Mouse (Mus musculus) hindbrain, embryonic 11.5 days (tissue): Measurements from ENCODE around the gene 4930407I10Rik. TPM values are rescaled to one million over a fixed set of nuclear protein-coding genes. Genes with fewer than 3 reads are reported as not detected.

Experiments
- ATAC-seq: fragments of 200-750 bp; cut with Nextera tagmentation; 2 replicates; pipeline ENCODE4 v1.8.0; 2017; ENCODE audit warnings: mild to moderate bottlenecking, moderate TSS enrichment, moderate library complexity; ENCODE audit not compliant: low FRiP score
- DNase-seq: peaks from one replicate; pipeline ENCODE4 v3.0.0-alpha.2; 2015; ENCODE audit warnings: low spot score
- H3K27ac ChIP-seq: fragments of 300-500 bp; sonication (generic); 2 replicates; pipeline ENCODE4 v1.5.1; 2014; ENCODE audit warnings: mild to moderate bottlenecking, low read depth, low read length
- H3K27me3 ChIP-seq: fragments of 300-500 bp; sonication (generic); 2 replicates; pipeline ENCODE4 v1.6.1; 2014; ENCODE audit warnings: mild to moderate bottlenecking, low read length, moderate library complexity, mixed read lengths; ENCODE audit not compliant: control insufficient read depth, insufficient read depth
- H3K36me3 ChIP-seq: fragments of 300-500 bp; sonication (generic); 2 replicates; pipeline ENCODE4 v1.6.1; 2014; ENCODE audit warnings: mild to moderate bottlenecking, low read length, moderate library complexity, mixed read lengths; ENCODE audit not compliant: control insufficient read depth, insufficient read depth
- H3K4me1 ChIP-seq: fragments of 300-500 bp; sonication (generic); replicated peaks from 2 replicates; pipeline ENCODE4 v1.6.1; 2014; ENCODE audit warnings: low read length, mixed read lengths; ENCODE audit not compliant: control insufficient read depth, insufficient read depth
- H3K4me2 ChIP-seq: fragments of 300-500 bp; sonication (generic); replicated peaks from 2 replicates; pipeline ENCODE4 v1.6.1; 2014; ENCODE audit warnings: mild to moderate bottlenecking, low read depth, low read length
- H3K4me3 ChIP-seq: fragments of 300-500 bp; sonication (generic); 2 replicates; pipeline ENCODE4 v1.5.1; 2014; ENCODE audit warnings: low read depth, low read length
- H3K9ac ChIP-seq: fragments of 300-500 bp; sonication (generic); 2 replicates; pipeline ENCODE4 v1.6.1; 2014; ENCODE audit warnings: low read depth, low read length
- H3K9me3 ChIP-seq: fragments of 300-500 bp; sonication (generic); 2 replicates; pipeline ENCODE4 v1.6.1; 2016; ENCODE audit warnings: low read length; ENCODE audit not compliant: control insufficient read depth
- WGBS: fragments of 180-500 bp; shearing (Covaris S2); extraction: QIAGEN DNeasy Blood & Tissue Kit; methylation state at CpG from one replicate; pipeline ENCODE4 v1.1.7; 2014; 5-methylcytosine and 5-hydroxymethylcytosine counted together
- polyA plus RNA-seq: library from polyadenylated mRNA; unstranded; fragments of >200 nt; fragmentation: Nextera tagmentation; extraction: Ambion mirVana; gene quantifications from 2 replicates; pipeline ENCODE4 v1.2.1, GENCODE M21; 2014

Gene 4930407I10Rik
- polyA plus RNA-seq, 1 experiment from 2014 or later = 0.08 TPM

DNA sequence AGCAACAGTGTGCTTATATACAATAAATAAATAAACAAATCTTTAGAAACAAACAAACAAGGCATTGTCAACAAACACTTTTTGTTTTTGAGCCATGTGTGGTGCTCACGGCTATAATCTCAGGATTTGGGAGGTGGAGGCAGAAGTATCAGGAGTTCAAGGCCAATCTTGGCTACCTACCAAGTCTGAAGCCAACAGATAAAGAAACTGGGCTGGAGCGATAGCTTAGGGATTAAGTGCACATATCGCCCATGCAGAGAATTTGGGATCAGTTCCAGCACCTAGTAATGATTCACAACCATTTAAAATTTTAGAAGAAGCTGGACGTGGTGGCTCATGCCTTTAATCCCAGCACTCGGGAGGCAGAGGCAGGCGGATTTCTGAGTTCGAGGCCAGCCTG is 14.5 kb downstream of the 4930407I10Rik start:
- WGBS = 90% methylated on average over 7 of the region's 7 CpGs
- Histone ChIP-seq H3K4me3 (no peak overlapping the region), H3K4me2 (no peak overlapping the region)

GRCm38 (mm10) chr15:82079883-82080282 is 20.9 kb downstream of the 4930407I10Rik start:
- H3K36me3 ChIP-seq = no peaks in the 10 kb centered on the region
- H3K4me1 ChIP-seq = no peaks in the 10 kb centered on the region
- no peak overlapping the region for H3K27ac ChIP-seq
- 65% methylated on average over 10 of the region's 10 CpGs for WGBS
- no peak overlapping the region for H3K4me3 ChIP-seq
- no peak overlapping the region for H3K4me2 ChIP-seq
- H3K9me3 ChIP-seq = no peaks in the 10 kb centered on the region
- H3K9ac ChIP-seq = no peak overlapping the region
- no peaks in the 10 kb centered on the region for H3K27me3 ChIP-seq
- DNase-seq = no peak
- no peak for ATAC-seq

More for the DNA sequence above, 14.5 kb downstream of the 4930407I10Rik start:
- DNase-seq = no peak
- Histone ChIP-seq H3K4me1 (no peaks in the 10 kb centered on the region), H3K9ac (no peak overlapping the region), H3K9me3 (no peaks in the 10 kb centered on the region), H3K27me3 (peaks cover 15% of the 10 kb centered on the region), H3K36me3 (no peaks in the 10 kb centered on the region), H3K27ac (no peak overlapping the region)
- no peak for ATAC-seq

GRCm38 (mm10) chr15:82081161-82081560 is 22.2 kb downstream of the 4930407I10Rik start:
- Histone ChIP-seq H3K36me3 (no peaks in the 10 kb centered on the region), H3K9me3 (no peaks in the 10 kb centered on the region), H3K9ac (no peak overlapping the region), H3K27ac (no peak overlapping the region), H3K4me1 (no peaks in the 10 kb centered on the region), H3K4me2 (no peak overlapping the region), H3K27me3 (no peaks in the 10 kb centered on the region), H3K4me3 (no peak overlapping the region)
- 34% methylated on average over 7 of the region's 7 CpGs for WGBS
- DNase-seq (peak; percentile 58), ATAC-seq (peak; percentile 49; the same call in 1 of the 2 replicates)

DNA sequence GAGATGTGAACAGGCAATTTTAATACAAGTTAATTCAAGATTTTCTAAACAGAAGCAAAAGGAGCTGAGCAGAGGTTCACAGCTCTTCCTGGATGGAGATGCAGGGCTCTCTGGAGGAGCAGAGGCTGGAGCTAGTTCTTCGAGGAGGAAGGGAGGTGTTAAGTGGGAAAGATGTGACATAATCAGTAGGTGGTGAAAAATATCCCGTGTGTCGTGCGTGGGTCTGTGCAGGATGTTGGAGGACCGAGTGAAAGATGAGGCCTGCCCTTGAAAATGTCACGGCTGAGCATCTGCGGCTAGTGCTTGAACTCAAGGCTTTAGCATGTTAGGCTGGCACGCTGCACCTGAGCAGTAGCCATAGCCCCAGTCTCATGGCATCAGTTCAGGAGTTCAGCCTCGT is 26.7 kb downstream of the 4930407I10Rik start:
- no peak overlapping the region for H3K27ac ChIP-seq
- H3K9me3 ChIP-seq = no peaks in the 10 kb centered on the region
- H3K9ac ChIP-seq = no peak overlapping the region
- H3K27me3 ChIP-seq = no peaks in the 10 kb centered on the region
- no peak overlapping the region for H3K4me3 ChIP-seq
- ATAC-seq (no peak), DNase-seq (no peak)
- WGBS = 86% methylated on average over 9 of the region's 9 CpGs
- no peaks in the 10 kb centered on the region for H3K36me3 ChIP-seq
- no peak overlapping the region for H3K4me2 ChIP-seq
- H3K4me1 ChIP-seq = no peaks in the 10 kb centered on the region

- Histone ChIP-seq H3K27ac (no peak overlapping the region), H3K27me3 (no peaks in the 10 kb centered on the region), H3K4me2 (no peak overlapping the region), H3K9me3 (no peaks in the 10 kb centered on the region), H3K9ac (no peak overlapping the region), H3K36me3 (no peaks in the 10 kb centered on the region), H3K4me1 (no peaks in the 10 kb centered on the region), H3K4me3 (no peak overlapping the region)
- WGBS = 87% methylated on average over 12 of the region's 12 CpGs
- no peak for DNase-seq
- no peak for ATAC-seq
Measured at GRCm38 (mm10) chr15:82086131-82086530, 27.2 kb downstream of the 4930407I10Rik start.

- no peak overlapping the region for H3K9ac ChIP-seq
- H3K4me1 ChIP-seq = no peaks in the 10 kb centered on the region
- H3K9me3 ChIP-seq = no peaks in the 10 kb centered on the region
- H3K27ac ChIP-seq = no peak overlapping the region
- no peak overlapping the region for H3K4me3 ChIP-seq
- H3K36me3 ChIP-seq = no peaks in the 10 kb centered on the region
- no peak overlapping the region for H3K4me2 ChIP-seq
- 22% methylated on average over 8 of the region's 10 CpGs for WGBS
- DNase-seq = peak; percentile 17
- no peak for ATAC-seq
- H3K27me3 ChIP-seq = no peaks in the 10 kb centered on the region
Measured at GRCm38 (mm10) chr15:82087266-82087665, 28.3 kb downstream of the 4930407I10Rik start.

DNA sequence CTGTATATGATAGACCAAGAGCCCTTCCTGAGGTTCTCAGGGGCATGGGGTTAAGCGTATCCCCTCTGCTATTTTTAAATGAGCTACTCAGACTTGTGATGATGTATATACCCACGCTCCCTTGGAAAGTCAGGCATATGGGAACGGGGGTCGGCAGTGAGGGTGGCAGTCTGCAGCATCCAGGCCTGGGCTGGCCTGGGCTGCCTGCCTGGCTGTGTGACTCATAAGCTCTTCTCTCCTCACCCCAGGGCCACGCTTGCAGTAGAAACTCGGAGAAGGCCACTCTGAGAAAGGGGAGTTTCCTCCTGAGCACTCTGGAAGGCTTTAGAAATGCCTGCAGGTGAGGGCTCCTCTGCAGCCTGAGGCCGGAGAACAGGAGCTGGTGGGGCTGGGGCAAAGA is 32.1 kb downstream of the 4930407I10Rik start:
- no peak overlapping the region for H3K27ac ChIP-seq
- H3K36me3 ChIP-seq = no peaks in the 10 kb centered on the region
- ATAC-seq (no peak), DNase-seq (no peak)
- H3K4me1 ChIP-seq = no peaks in the 10 kb centered on the region
- no peak overlapping the region for H3K4me3 ChIP-seq
- H3K4me2 ChIP-seq = no peak overlapping the region
- H3K9ac ChIP-seq = no peak overlapping the region
- 71% methylated on average over 7 of the region's 7 CpGs for WGBS
- no peaks in the 10 kb centered on the region for H3K27me3 ChIP-seq
- no peaks in the 10 kb centered on the region for H3K9me3 ChIP-seq

- no peak overlapping the region for H3K4me3 ChIP-seq
- WGBS = 13% methylated on average over 8 of the region's 8 CpGs
- no peaks in the 10 kb centered on the region for H3K4me1 ChIP-seq
- no peaks in the 10 kb centered on the region for H3K36me3 ChIP-seq
- no peak overlapping the region for H3K27ac ChIP-seq
- H3K27me3 ChIP-seq = no peaks in the 10 kb centered on the region
- H3K9ac ChIP-seq = no peak overlapping the region
- DNase-seq (peak; percentile 75), ATAC-seq (no peak)
- H3K4me2 ChIP-seq = no peak overlapping the region
- no peaks in the 10 kb centered on the region for H3K9me3 ChIP-seq
Measured at GRCm38 (mm10) chr15:82106953-82107555, 48.1 kb downstream of the 4930407I10Rik start.
